Mouse (Mus musculus): ENCODE measurements around the gene Spem1. TPM values are rescaled to one million over a fixed set of nuclear protein-coding genes. Genes with fewer than 3 reads are reported as not detected.

Spem1 gene
- polyA plus RNA-seq, 1 experiment: 0.41 TPM

DNA sequence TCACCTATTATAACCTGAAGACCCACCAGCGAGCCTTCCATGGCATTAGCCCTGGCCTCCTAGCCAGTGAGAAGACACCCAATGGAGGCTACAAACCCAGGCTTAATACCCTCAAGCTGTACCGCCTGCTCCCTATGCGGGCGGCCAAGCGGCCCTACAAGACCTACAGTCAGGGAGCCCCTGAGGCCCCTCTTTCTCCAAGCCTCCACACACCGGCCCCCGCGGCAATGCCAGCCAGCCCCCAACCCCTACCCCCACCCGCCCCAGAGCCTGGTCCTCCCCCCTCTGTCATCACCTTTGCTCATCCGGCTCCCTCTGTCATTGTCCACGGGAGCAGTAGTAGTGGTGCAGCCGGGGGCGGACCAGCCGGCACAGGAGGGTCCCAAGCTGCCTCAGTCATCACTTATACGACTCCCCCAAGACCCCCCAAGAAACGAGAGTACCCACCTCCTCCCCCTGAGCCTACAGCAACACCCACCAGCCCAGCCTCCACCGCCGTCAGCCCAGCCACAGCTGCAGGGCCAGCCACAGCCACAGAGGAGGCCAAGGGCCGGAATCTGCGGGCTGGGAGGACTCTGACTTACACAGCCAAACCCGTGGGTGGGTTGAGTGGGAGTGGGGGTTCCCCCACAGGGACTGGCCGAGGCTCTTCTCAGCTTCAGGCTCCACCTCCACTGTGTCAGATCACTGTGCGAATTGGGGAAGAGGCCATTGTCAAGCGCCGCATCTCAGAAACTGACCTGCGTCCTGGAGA lies 44.3 kb downstream of the Spem1 start:
- WGBS: 66% methylated on average over 26 of the region's 26 CpGs
- no peaks in the 10 kb centered on the region; the same call in 1 of the 2 replicates for H3K4me1 ChIP-seq (ENCODE audit: control insufficient read depth, insufficient read depth, low read length)
- DNase-seq: no peak
- TF ChIP-seq CTCF (IDR thresholded peaks at IDR 0.05; ENCODE audit: insufficient read depth, low read length) (no peak), POLR2A (IDR thresholded peaks at IDR 0.05; ENCODE audit: borderline replicate concordance, extremely low read depth, low read depth, low read length) (no peak)
- H3K4me3 ChIP-seq (replicated peaks; ENCODE audit: extremely low read depth, low read depth, low read length): no peak overlapping the region

DNA sequence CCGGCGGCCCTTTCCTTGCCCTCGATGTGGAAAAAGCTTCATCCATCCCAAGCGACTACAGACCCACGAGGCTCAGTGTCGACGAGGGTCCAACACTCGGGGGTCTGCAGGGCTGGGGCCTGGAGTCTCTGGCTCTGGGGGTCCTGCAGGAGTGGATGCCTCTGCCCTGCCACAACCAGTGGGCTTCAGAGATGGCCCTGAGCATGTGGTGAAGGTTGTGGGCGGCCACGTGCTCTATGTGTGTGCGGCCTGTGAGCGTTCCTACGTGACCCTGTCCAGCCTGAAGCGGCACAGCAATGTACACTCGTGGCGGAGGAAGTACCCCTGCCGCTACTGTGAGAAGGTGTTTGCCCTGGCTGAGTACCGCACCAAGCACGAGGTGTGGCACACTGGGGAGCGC lies 45.5 kb downstream of the Spem1 start:
- TF ChIP-seq POLR2A (IDR thresholded peaks at IDR 0.05; ENCODE audit: borderline replicate concordance, extremely low read depth, low read depth, low read length) (no peak), CTCF (IDR thresholded peaks at IDR 0.05; ENCODE audit: insufficient read depth, low read length) (no peak)

DNA sequence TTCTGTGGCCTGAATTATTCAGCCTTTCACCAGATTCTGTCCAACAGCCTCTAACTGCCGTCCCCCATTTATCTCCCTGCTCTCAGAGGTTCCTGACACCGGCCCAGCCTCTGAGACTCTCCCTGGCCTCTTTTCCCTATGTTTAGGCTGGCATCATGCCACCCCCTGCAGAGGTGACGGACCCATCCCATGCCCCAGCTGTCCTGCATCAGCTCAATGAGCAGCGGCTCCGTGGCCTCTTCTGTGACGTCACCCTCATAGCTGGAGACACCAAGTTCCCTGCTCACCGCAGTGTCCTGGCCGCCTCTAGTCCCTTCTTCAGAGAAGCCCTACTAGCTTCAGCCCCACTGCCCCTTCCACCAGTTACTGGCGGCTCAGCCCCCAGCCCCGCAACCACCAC lies 46.3 kb downstream of the Spem1 start:
- 66% methylated on average over 10 of the region's 10 CpGs for WGBS
- TF ChIP-seq POLR2A (IDR thresholded peaks at IDR 0.05; ENCODE audit: borderline replicate concordance, extremely low read depth, low read depth, low read length) (no peak), CTCF (IDR thresholded peaks at IDR 0.05; ENCODE audit: insufficient read depth, low read length) (no peak)

More for the DNA sequence above, 45.5 kb downstream of the Spem1 start:
- WGBS: 82% methylated on average over 20 of the region's 20 CpGs
- Histone ChIP-seq H3K4me1 (ENCODE audit: control insufficient read depth, insufficient read depth, low read length) (no peaks in the 10 kb centered on the region), H3K4me3 (replicated peaks; ENCODE audit: extremely low read depth, low read depth, low read length) (no peak overlapping the region)
- no peak for DNase-seq

DNA sequence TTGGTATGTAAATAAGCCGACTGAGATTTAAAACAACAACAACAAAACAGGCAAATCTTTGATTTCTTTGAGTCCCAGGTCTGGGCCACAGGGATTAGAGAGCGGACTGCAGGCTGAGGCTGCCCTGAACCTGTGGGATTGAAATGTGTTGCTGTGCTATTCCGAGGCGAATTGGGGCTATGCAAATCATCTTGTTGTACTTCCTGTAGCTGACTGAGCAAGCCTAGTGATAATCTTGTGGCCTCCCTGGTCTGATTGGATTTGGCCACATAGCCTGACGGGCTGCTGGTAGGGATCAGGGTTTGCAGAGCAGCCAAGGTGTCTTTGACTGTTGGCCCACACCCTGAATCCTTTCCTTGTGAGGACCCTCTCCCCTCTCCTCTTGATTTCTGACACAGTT lies 47.0 kb downstream of the Spem1 start:
- DNase-seq: no peak
- WGBS: 69% methylated on average over 5 of the region's 5 CpGs
- no peak for TF ChIP-seq CTCF (IDR thresholded peaks at IDR 0.05; ENCODE audit: insufficient read depth, low read length)
- TF ChIP-seq POLR2A (IDR thresholded peaks at IDR 0.05; ENCODE audit: borderline replicate concordance, extremely low read depth, low read depth, low read length): no peak
- H3K4me3 ChIP-seq (replicated peaks; ENCODE audit: extremely low read depth, low read depth, low read length): no peak overlapping the region
- no peaks in the 10 kb centered on the region for H3K4me1 ChIP-seq (ENCODE audit: control insufficient read depth, insufficient read depth, low read length)

More for the DNA sequence above, 46.3 kb downstream of the Spem1 start:
- DNase-seq: no peak
- Histone ChIP-seq H3K4me3 (replicated peaks; ENCODE audit: extremely low read depth, low read depth, low read length) (no peak overlapping the region), H3K4me1 (ENCODE audit: control insufficient read depth, insufficient read depth, low read length) (no peaks in the 10 kb centered on the region)

Other genes starting within 250 kb of the Spem1 start
- 11.9 and 15.0 TPM in 2 replicates for gene Wrap53, start 241.9 kb downstream of the Spem1 start, polyA plus RNA-seq (2012; rRNA removed)
- gene Trp53, start 241.8 kb downstream of the Spem1 start, polyA plus RNA-seq (2012; rRNA removed): 66.8 and 75.0 TPM in 2 replicates
- 8.4 and 15.9 TPM in 2 replicates for gene Atp1b2, start 216.2 kb downstream of the Spem1 start, polyA plus RNA-seq (2012; rRNA removed)
- gene Shbg, start 204.3 kb downstream of the Spem1 start, polyA plus RNA-seq (2012; rRNA removed): not detected in 2 replicates
- 3.4 and 6.1 TPM in 2 replicates for gene Sat2, start 200.2 kb downstream of the Spem1 start, polyA plus RNA-seq (2012; rRNA removed)
- 54.4 and 66.9 TPM in 2 replicates for gene Fxr2, start 189.2 kb downstream of the Spem1 start, polyA plus RNA-seq (2012; rRNA removed)
- 0.14 and 5.5 TPM in 2 replicates for gene Sox15, start 166.9 kb downstream of the Spem1 start, polyA plus RNA-seq (2012; rRNA removed)
- 67.3 and 88.1 TPM in 2 replicates for gene Mpdu1, start 159.5 kb downstream of the Spem1 start, polyA plus RNA-seq (2012; rRNA removed)
- 65.6 and 82.8 TPM in 2 replicates for gene Cd68, start 156.0 kb downstream of the Spem1 start, polyA plus RNA-seq (2012; rRNA removed)
- 152 and 265 TPM in 2 replicates for gene Eif4a1, start 149.8 kb downstream of the Spem1 start, polyA plus RNA-seq (2012; rRNA removed)
- gene Senp3, start 140.1 kb downstream of the Spem1 start, polyA plus RNA-seq (2012; rRNA removed): 43.6 and 55.0 TPM in 2 replicates
- gene Tnfsf13, start 136.4 kb downstream of the Spem1 start, polyA plus RNA-seq (2012; rRNA removed): 16.2 and 21.3 TPM in 2 replicates
- gene Tnfsf12, start 126.3 kb downstream of the Spem1 start, polyA plus RNA-seq (2012; rRNA removed): 84.2 and 98.8 TPM in 2 replicates
- 12.7 and 20.0 TPM in 2 replicates for gene Tnfsfm13, start 126.1 kb downstream of the Spem1 start, polyA plus RNA-seq (2012; rRNA removed)
- gene Polr2a, start 63.5 kb downstream of the Spem1 start, polyA plus RNA-seq (2012; rRNA removed): 32.0 and 51.1 TPM in 2 replicates
- 1.4 and 2.3 TPM in 2 replicates for gene Slc35g3, start 60.2 kb downstream of the Spem1 start, polyA plus RNA-seq (2012; rRNA removed)
- gene Zbtb4, start 56.3 kb downstream of the Spem1 start, polyA plus RNA-seq (2012; rRNA removed): 104 and 106 TPM in 2 replicates
- 31.5 and 38.0 TPM in 2 replicates for gene Chrnb1, start 26.2 kb downstream of the Spem1 start, polyA plus RNA-seq (2012; rRNA removed)
- 6.9 and 8.0 TPM in 2 replicates for gene Fgf11, start 20.3 kb downstream of the Spem1 start, polyA plus RNA-seq (2012; rRNA removed)
- gene Tmem102, start 16.6 kb downstream of the Spem1 start, polyA plus RNA-seq (2012; rRNA removed): 9.4 and 9.5 TPM in 2 replicates
- gene Gm39566, start 6.9 kb downstream of the Spem1 start, polyA plus RNA-seq (2012; rRNA removed): not detected in 2 replicates
- not detected in 2 replicates for gene Spem2, start 3.7 kb downstream of the Spem1 start, polyA plus RNA-seq (2012; rRNA removed)
- gene Nlgn2, start 15.6 kb upstream of the Spem1 start, polyA plus RNA-seq (2012; rRNA removed): 32.3 and 42.0 TPM in 2 replicates
- gene Tmem256, start 16.3 kb upstream of the Spem1 start, polyA plus RNA-seq (2012; rRNA removed): 151 and 173 TPM in 2 replicates
- 192 and 225 TPM in 2 replicates for gene Plscr3, start 24.2 kb upstream of the Spem1 start, polyA plus RNA-seq (2012; rRNA removed)
- 14.4 and 17.4 TPM in 2 replicates for gene Tnk1, start 36.5 kb upstream of the Spem1 start, polyA plus RNA-seq (2012; rRNA removed)
- not detected in 2 replicates for gene Tmem95, start 55.8 kb upstream of the Spem1 start, polyA plus RNA-seq (2012; rRNA removed)
- 12.6 and 19.1 TPM in 2 replicates for gene Kctd11, start 59.2 kb upstream of the Spem1 start, polyA plus RNA-seq (2012; rRNA removed)
- gene Acap1, start 73.4 kb upstream of the Spem1 start, polyA plus RNA-seq (2012; rRNA removed): 11.2 and 14.3 TPM in 2 replicates
- gene 2810408A11Rik, start 78.8 kb upstream of the Spem1 start, polyA plus RNA-seq (2012; rRNA removed): 0.65 and 1.4 TPM in 2 replicates
- gene Neurl4, start 78.9 kb upstream of the Spem1 start, polyA plus RNA-seq (2012; rRNA removed): 47.7 and 58.1 TPM in 2 replicates
- gene Gps2, start 91.7 kb upstream of the Spem1 start, polyA plus RNA-seq (2012; rRNA removed): 104 and 112 TPM in 2 replicates
- 216 and 372 TPM in 2 replicates for gene Eif5a, start 99.8 kb upstream of the Spem1 start, polyA plus RNA-seq (2012; rRNA removed)
- 4.6 and 6.7 TPM in 2 replicates for gene Ybx2, start 113.6 kb upstream of the Spem1 start, polyA plus RNA-seq (2012; rRNA removed)
- 22.3 and 40.4 TPM in 2 replicates for gene Slc2a4, start 126.0 kb upstream of the Spem1 start, polyA plus RNA-seq (2012; rRNA removed)
- 60.5 and 63.7 TPM in 2 replicates for gene Cldn7, start 142.6 kb upstream of the Spem1 start, polyA plus RNA-seq (2012; rRNA removed)
- gene Ctdnep1, start 159.0 kb upstream of the Spem1 start, polyA plus RNA-seq (2012; rRNA removed): 88.3 and 102 TPM in 2 replicates
- gene Elp5, start 160.3 kb upstream of the Spem1 start, polyA plus RNA-seq (2012; rRNA removed): 38.5 and 53.8 TPM in 2 replicates
- gene Gabarap, start 169.0 kb upstream of the Spem1 start, polyA plus RNA-seq (2012; rRNA removed): 333 and 615 TPM in 2 replicates
- gene Phf23, start 173.6 kb upstream of the Spem1 start, polyA plus RNA-seq (2012; rRNA removed): 15.0 and 22.9 TPM in 2 replicates
- 16.7 and 20.8 TPM in 2 replicates for gene Dvl2, start 178.4 kb upstream of the Spem1 start, polyA plus RNA-seq (2012; rRNA removed)
- 63.1 and 88.6 TPM in 2 replicates for gene Acadvl, start 193.2 kb upstream of the Spem1 start, polyA plus RNA-seq (2012; rRNA removed)
- 28.0 and 33.7 TPM in 2 replicates for gene Dlg4, start 194.8 kb upstream of the Spem1 start, polyA plus RNA-seq (2012; rRNA removed)
- gene Asgr1, start 231.9 kb upstream of the Spem1 start, polyA plus RNA-seq (2012; rRNA removed): 2.4 and 4.9 TPM in 2 replicates